Comparison of ENCODE assay signal across 9 mouse cellular contexts in the genomic region with DNA sequence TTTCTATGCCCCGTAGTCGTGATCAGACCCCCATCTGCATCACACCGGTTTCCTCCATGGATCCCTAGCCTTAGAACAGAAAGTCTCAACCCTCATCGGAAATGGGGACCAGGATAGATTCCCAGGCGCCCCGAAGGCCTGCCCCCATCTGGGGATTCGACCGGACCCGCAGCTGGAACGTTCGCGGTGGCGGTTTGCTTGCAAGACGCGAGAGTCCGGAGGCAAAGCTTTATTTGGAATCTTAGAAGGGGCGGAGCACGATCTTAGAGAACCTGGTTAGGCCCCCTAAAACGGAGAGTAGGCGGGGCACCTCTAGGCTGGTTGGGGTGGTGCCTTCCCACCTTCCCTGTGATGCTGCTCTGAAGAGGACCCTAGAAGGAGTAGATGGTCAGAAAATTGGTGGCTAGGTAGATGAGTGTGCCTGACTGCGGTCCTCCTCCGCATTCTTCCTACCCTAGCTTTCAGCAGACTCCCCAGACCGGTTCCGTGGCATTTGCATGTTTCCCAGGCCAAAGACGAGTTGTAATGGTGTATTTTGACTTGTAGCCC. TPM values are rescaled to one million over a fixed set of nuclear protein-coding genes. Genes with fewer than 3 reads are reported as not detected.
DNase-seq lines count a peak whose midpoint lies in the region; ATAC-seq and TF ChIP-seq lines count a peak whose summit lies in the region.
"Had no signal": no experiment of that assay in that cellular context is flagged by ENCODE, and none has a peak within 500 bp of the region (broad histone marks: within the 10 kb centered on the region; RNA-seq: fewer than 3 reads in every experiment).

No protein-coding gene starts in this region.

- ATAC-seq in erythroblast, adult 5-6 weeks (replicated peaks; ENCODE audit: low FRiP score, poor library complexity, severe bottlenecking): no peak
- peak; percentile 8; the same call in 1 of the 2 replicates for ATAC-seq in intestine, postnatal 0 days
- no peak for ATAC-seq in liver, postnatal 0 days
- peak; percentile 59 for ATAC-seq in neural tube, embryonic 13.5 days (ENCODE audit: low read depth)

- H3K4me3 ChIP-seq in erythroblast, embryonic 14.5 days (replicated peaks): peak overlapping the region; percentile 45
- peak overlapping the region; percentile 79 for H3K4me3 ChIP-seq in intestine, postnatal 0 days (ENCODE audit: low read depth, low read length)
- H3K4me3 ChIP-seq in liver, postnatal 0 days (ENCODE audit: low read depth, low read length): peak overlapping the region; percentile 62
- H3K4me3 ChIP-seq in neural tube, embryonic 13.5 days: peak overlapping the region; percentile 56

- no peaks in the 10 kb centered on the region for H3K36me3 ChIP-seq in erythroblast, embryonic 14.5 days (ENCODE audit: control insufficient read depth)
- H3K36me3 ChIP-seq in intestine, postnatal 0 days (ENCODE audit: control insufficient read depth, insufficient read depth): no peaks in the 10 kb centered on the region
- H3K36me3 ChIP-seq in liver, postnatal 0 days (replicated peaks; ENCODE audit: insufficient read depth, low read length): no peaks in the 10 kb centered on the region
- H3K36me3 ChIP-seq in neural tube, embryonic 13.5 days: no peaks in the 10 kb centered on the region

- peak; percentile 18 for DNase-seq in cerebellum, adult 8-10 months
- DNase-seq in forelimb bud, embryonic 11.5 days (ENCODE audit: low read depth, low spot score): peak; percentile 32
- peak; percentile 19 for DNase-seq in liver, postnatal 0 days
- DNase-seq in c-Kit-positive CD71-positive TER-119-positive erythroid progenitor cells, embryonic 14.5 days (ENCODE audit: low spot score): no peak

- peak; percentile 2; the same call in 1 of the 2 replicates for TF ChIP-seq CTCF in intestine, postnatal 0 days (IDR thresholded peaks at IDR 0.05; ENCODE audit: low read depth)
- no peak for TF ChIP-seq CTCF in liver, postnatal 0 days (IDR thresholded peaks at IDR 0.05; ENCODE audit: low read depth)

- peak overlapping the region; percentile 69 for H3K9ac ChIP-seq in intestine, postnatal 0 days (ENCODE audit: low read depth, low read length)
- no peak overlapping the region for H3K9ac ChIP-seq in liver, postnatal 0 days (replicated peaks)
- H3K9ac ChIP-seq in neural tube, embryonic 13.5 days: peak overlapping the region; percentile 70

- H3K4me1 ChIP-seq in erythroblast, embryonic 14.5 days (ENCODE audit: control insufficient read depth): peaks cover 9% of the 10 kb centered on the region
- peaks cover 9% of the 10 kb centered on the region; the same call in 1 of the 2 replicates for H3K4me1 ChIP-seq in intestine, postnatal 0 days (replicated peaks; ENCODE audit: control insufficient read depth, insufficient read depth, low read length)
- H3K4me1 ChIP-seq in liver, postnatal 0 days (ENCODE audit: insufficient read depth): peaks cover 5% of the 10 kb centered on the region
- peaks cover 18% of the 10 kb centered on the region for H3K4me1 ChIP-seq in neural tube, embryonic 13.5 days (replicated peaks)

- TF ChIP-seq EP300 in liver, postnatal 0 days (IDR thresholded peaks at IDR 0.05; ENCODE audit: low read depth): no peak

- peak overlapping the region; percentile 98 for H3K4me2 ChIP-seq in intestine, postnatal 0 days (replicated peaks; ENCODE audit: low read depth)
- peak overlapping the region; percentile 87 for H3K4me2 ChIP-seq in liver, postnatal 0 days (ENCODE audit: low read depth, low read length)
- H3K4me2 ChIP-seq in neural tube, embryonic 13.5 days: peak overlapping the region; percentile 79

- no peaks in the 10 kb centered on the region for H3K9me3 ChIP-seq in erythroblast, embryonic 14.5 days (ENCODE audit: control insufficient read depth, low read length)
- no peaks in the 10 kb centered on the region for H3K9me3 ChIP-seq in intestine, postnatal 0 days (ENCODE audit: control insufficient read depth)
- H3K9me3 ChIP-seq in liver, postnatal 0 days (ENCODE audit: low read length): no peaks in the 10 kb centered on the region
- H3K9me3 ChIP-seq in neural tube, embryonic 13.5 days: no peaks in the 10 kb centered on the region

- 3% methylated on average over 25 of the region's 25 CpGs for WGBS in intestine, postnatal 0 days
- 7% methylated on average over 25 of the region's 25 CpGs for WGBS in liver, postnatal 0 days (ENCODE audit: insufficient replicate concordance)
- 3% methylated on average over 25 of the region's 25 CpGs for WGBS in neural tube, embryonic 13.5 days

- peaks cover 16% of the 10 kb centered on the region for H3K27me3 ChIP-seq in erythroblast, embryonic 14.5 days (ENCODE audit: control insufficient read depth)
- no peaks in the 10 kb centered on the region for H3K27me3 ChIP-seq in intestine, postnatal 0 days (replicated peaks; ENCODE audit: control insufficient read depth, insufficient read depth, low read length)
- H3K27me3 ChIP-seq in liver, postnatal 0 days (ENCODE audit: insufficient read depth, low read length): 0 out of 2 replicates have a peak, but pooled peaks cover 2% of the 10 kb centered on the region
- H3K27me3 ChIP-seq in neural tube, embryonic 13.5 days: peaks cover 5% of the 10 kb centered on the region; the same call in 1 of the 2 replicates

- no peak overlapping the region for H3K27ac ChIP-seq in intestine, postnatal 0 days (ENCODE audit: low read depth, low read length)
- no peak overlapping the region for H3K27ac ChIP-seq in liver, postnatal 0 days (ENCODE audit: low read depth)
- H3K27ac ChIP-seq in neural tube, embryonic 13.5 days (replicated peaks): no peak overlapping the region

RNA-seq across cellular contexts. Expression of gene Tmem159, which starts 0.9 kb away (rescaled TPM):
- not detected in 2 replicates for polyA plus RNA-seq in erythroblast, embryonic 14.5 days (2012)
- 0.84 and 1.7 TPM in 2 replicates for total RNA-seq in erythroblast, adult 5-6 weeks (2015; ENCODE audit: low replicate concordance)
- 1.2 TPM in 1 of 2 replicates, not detected in the other for total RNA-seq in erythroblast, adult 5-6 weeks (2017; ENCODE audit: low replicate concordance)
- 21.6 and 22.9 TPM in 2 replicates for polyA plus RNA-seq in intestine, postnatal 0 days (2015; fragmentation: Nextera tagmentation; extraction: Ambion mirVana)
- 3.7 and 4.2 TPM in 2 replicates for polyA plus RNA-seq in liver, postnatal 0 days (2015; fragmentation: Nextera tagmentation; extraction: Ambion mirVana)
- 12.7 and 14.3 TPM in 2 replicates for polyA plus RNA-seq in neural tube, embryonic 13.5 days (2015; fragmentation: Nextera tagmentation; extraction: Ambion mirVana)

RNA-seq across cellular contexts. Expression of gene Dnah3, which starts 8.0 kb away (rescaled TPM):
- 0.01 and 0.02 TPM in 2 replicates for polyA plus RNA-seq in erythroblast, embryonic 14.5 days (2012)
- not detected in 2 replicates for total RNA-seq in erythroblast, adult 5-6 weeks (2015; ENCODE audit: low replicate concordance)
- total RNA-seq in erythroblast, adult 5-6 weeks (2017; ENCODE audit: low replicate concordance): not detected in 2 replicates
- polyA plus RNA-seq in intestine, postnatal 0 days (2015; fragmentation: Nextera tagmentation; extraction: Ambion mirVana): not detected in 2 replicates
- not detected in 2 replicates for polyA plus RNA-seq in liver, postnatal 0 days (2015; fragmentation: Nextera tagmentation; extraction: Ambion mirVana)
- polyA plus RNA-seq in neural tube, embryonic 13.5 days (2015; fragmentation: Nextera tagmentation; extraction: Ambion mirVana): 0.10 TPM in 1 of 2 replicates, not detected in the other

RNA-seq across cellular contexts. Expression of gene Zp2, which starts 42.0 kb away (rescaled TPM):
- not detected in 2 replicates for polyA plus RNA-seq in erythroblast, embryonic 14.5 days (2012)
- total RNA-seq in erythroblast, adult 5-6 weeks (2015; ENCODE audit: low replicate concordance): not detected in 2 replicates
- not detected in 2 replicates for total RNA-seq in erythroblast, adult 5-6 weeks (2017; ENCODE audit: low replicate concordance)
- 0.18 and 0.31 TPM in 2 replicates for polyA plus RNA-seq in intestine, postnatal 0 days (2015; fragmentation: Nextera tagmentation; extraction: Ambion mirVana)
- not detected in 2 replicates for polyA plus RNA-seq in liver, postnatal 0 days (2015; fragmentation: Nextera tagmentation; extraction: Ambion mirVana)
- not detected in 2 replicates for polyA plus RNA-seq in neural tube, embryonic 13.5 days (2015; fragmentation: Nextera tagmentation; extraction: Ambion mirVana)
- polyA plus RNA-seq: gonadal fat pad, adult 2 months had no signal

Comparison
In these comparisons a context has a peak if more than half of its experiments do, and no peak if none do; other contexts are left out.
1. ATAC-seq: peak in intestine, postnatal 0 days (single experiment) and neural tube, embryonic 13.5 days (single experiment); none in erythroblast, adult 5-6 weeks (single experiment) and liver, postnatal 0 days (single experiment).
2. Peak in every context shown above with its lines, with median percentiles within 50 percentile points of each other: H3K4me3 ChIP-seq and H3K4me2 ChIP-seq.